Mouse (Mus musculus): Measurements from ENCODE around the gene 2510039O18Rik. TPM values are rescaled to one million over a fixed set of nuclear protein-coding genes. Genes with fewer than 3 reads are reported as not detected.

The 2510039O18Rik gene
- polyA plus RNA-seq, 1 experiment from 2014 or later = 16.5 TPM

DNA sequence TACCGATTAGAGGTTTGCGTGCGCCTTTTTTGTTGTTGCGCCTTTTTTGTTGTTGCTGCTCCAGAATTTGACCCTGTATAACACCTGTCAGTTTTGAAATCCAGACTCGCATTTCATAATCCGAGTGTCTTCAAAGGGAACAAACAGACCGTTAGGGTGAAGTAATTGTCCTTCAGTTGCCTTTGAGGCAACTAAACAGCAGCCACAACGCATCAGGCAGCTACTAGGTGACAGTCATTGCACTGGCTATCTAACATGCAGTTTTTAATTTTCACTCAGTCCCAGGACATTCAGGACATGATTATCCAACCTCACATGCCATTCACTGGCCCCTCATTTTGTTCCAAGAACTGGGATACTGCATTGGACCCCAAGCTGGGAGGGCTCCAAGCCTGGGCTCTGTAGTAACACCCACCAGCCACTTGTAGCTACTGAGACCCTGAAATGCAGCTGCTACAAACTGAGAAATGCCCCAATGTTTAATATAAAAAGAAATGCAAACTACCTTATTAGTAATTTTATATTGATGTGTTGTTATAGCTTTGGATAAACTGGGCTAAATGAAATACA is 35.5 kb upstream of the 2510039O18Rik start:
- Histone ChIP-seq H3K9me3 (replicated peaks; ENCODE audit: control insufficient read depth, low read length) (no peaks in the 10 kb centered on the region), H3K27ac (ENCODE audit: low read depth, low read length) (peak overlapping the region; percentile 24; the same call in 1 of the 2 replicates), H3K4me3 (ENCODE audit: low read depth, low read length) (peak overlapping the region; percentile 94), H3K36me3 (ENCODE audit: control insufficient read depth, insufficient read depth, low read length) (peaks cover 9% of the 10 kb centered on the region; the same call in 1 of the 2 replicates), H3K4me2 (peak overlapping the region; percentile 60), H3K27me3 (ENCODE audit: control insufficient read depth, insufficient read depth, low read length) (no peaks in the 10 kb centered on the region), H3K4me1 (ENCODE audit: control insufficient read depth, insufficient read depth, low read length) (peaks cover 16% of the 10 kb centered on the region), H3K9ac (ENCODE audit: low read depth, low read length) (peak overlapping the region; percentile 89)
- ATAC-seq (replicated peaks; ENCODE audit: insufficient number of reproducible peaks, low FRiP score, low TSS enrichment) = peak; percentile 8
- WGBS (ENCODE audit: insufficient replicate concordance) = 2% methylated on average over 8 of the region's 8 CpGs

DNA sequence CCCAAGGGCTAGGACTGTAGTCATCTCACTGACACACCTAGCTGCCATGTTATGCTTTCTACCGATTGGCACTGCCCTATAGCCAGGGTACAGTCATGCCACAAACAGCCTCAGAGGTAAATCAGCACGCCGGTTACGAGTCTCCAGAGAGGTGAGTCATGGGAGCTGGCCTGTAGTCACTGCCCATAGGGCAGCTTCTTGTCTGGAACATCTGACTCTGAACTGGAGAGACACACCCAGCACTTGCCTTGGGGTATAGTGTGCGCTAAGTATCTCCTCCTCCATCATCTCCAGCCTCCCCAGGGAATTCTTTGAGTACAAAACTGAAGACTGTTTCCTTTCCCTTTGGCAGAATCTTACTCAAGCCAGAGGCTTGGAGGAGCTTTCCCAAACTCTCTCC is 34.5 kb upstream of the 2510039O18Rik start:
- Histone ChIP-seq H3K9me3 (replicated peaks; ENCODE audit: control insufficient read depth, low read length) (no peaks in the 10 kb centered on the region), H3K27me3 (ENCODE audit: control insufficient read depth, insufficient read depth, low read length) (no peaks in the 10 kb centered on the region), H3K27ac (ENCODE audit: low read depth, low read length) (no peak overlapping the region), H3K4me3 (ENCODE audit: low read depth, low read length) (no peak overlapping the region), H3K4me1 (ENCODE audit: control insufficient read depth, insufficient read depth, low read length) (peaks cover 7% of the 10 kb centered on the region), H3K36me3 (ENCODE audit: control insufficient read depth, insufficient read depth, low read length) (peaks cover 5% of the 10 kb centered on the region; the same call in 1 of the 2 replicates), H3K9ac (ENCODE audit: low read depth, low read length) (no peak overlapping the region), H3K4me2 (no peak overlapping the region)
- ATAC-seq (replicated peaks; ENCODE audit: insufficient number of reproducible peaks, low FRiP score, low TSS enrichment) = no peak
- WGBS (ENCODE audit: insufficient replicate concordance) = 85% methylated on average over 5 of the region's 5 CpGs

DNA sequence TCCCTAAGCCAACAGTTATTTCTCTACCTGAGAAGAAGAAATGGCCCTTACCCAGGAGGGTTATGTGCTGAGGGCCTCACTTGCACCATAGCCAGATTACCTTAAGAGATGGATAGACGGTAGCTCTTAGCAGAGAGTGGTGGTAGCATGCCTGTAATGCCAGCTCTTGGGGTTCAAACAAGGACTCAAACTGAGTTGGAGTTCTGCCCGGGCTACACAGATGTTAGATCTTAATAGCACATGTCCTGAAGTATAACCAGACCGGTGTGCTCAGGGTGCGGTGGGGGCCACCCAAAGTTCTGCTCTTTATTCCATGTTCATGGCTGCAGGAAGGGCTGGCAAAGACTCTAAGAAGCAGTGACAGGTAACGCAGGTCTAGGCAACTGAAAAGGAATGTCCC is 31.2 kb upstream of the 2510039O18Rik start:
- H3K27me3 ChIP-seq (ENCODE audit: control insufficient read depth, insufficient read depth, low read length) = no peaks in the 10 kb centered on the region
- 85% methylated on average over 5 of the region's 5 CpGs for WGBS (ENCODE audit: insufficient replicate concordance)
- no peak overlapping the region for H3K27ac ChIP-seq (ENCODE audit: low read depth, low read length)
- H3K36me3 ChIP-seq (ENCODE audit: control insufficient read depth, insufficient read depth, low read length) = peaks cover 7% of the 10 kb centered on the region
- H3K4me1 ChIP-seq (ENCODE audit: control insufficient read depth, insufficient read depth, low read length) = 0 out of 2 replicates have a peak, but pooled peaks cover 4% of the 10 kb centered on the region
- H3K9ac ChIP-seq (ENCODE audit: low read depth, low read length) = no peak overlapping the region
- ATAC-seq (replicated peaks; ENCODE audit: insufficient number of reproducible peaks, low FRiP score, low TSS enrichment) = no peak
- H3K9me3 ChIP-seq (replicated peaks; ENCODE audit: control insufficient read depth, low read length) = no peaks in the 10 kb centered on the region
- H3K4me3 ChIP-seq (ENCODE audit: low read depth, low read length) = no peak overlapping the region
- H3K4me2 ChIP-seq = no peak overlapping the region

DNA sequence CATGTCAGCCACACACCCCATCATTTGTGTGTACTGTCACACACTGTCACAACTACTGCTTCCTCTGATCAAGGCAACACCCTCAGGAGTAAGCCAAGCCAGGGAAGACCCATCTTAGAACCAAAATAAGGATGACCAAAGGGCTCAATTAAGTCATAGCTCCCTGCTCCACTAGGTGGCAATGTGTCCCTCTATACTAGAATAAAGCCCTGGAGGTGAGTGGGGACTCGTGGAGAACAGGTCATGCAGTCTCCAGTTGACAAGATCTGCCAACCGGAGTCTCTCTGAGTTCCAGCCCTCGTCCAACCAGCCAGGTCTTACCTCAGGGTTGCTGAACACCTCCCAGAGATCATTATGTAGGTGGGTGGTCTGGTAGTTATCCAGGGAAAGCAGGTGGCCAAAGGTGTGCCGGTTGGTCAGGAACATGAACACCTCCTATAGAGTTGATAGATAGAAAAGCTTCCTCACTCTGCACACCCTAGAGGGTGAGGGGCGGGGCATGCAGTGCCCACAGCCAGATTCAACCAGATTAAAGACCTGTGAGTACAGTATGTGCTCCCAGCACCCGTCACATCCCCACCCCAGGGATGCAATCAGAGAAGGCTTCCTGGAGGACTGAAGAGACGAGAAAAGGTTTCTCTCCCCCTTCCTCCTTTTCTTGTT is 22.1 kb upstream of the 2510039O18Rik start:
- no peak for ATAC-seq (replicated peaks; ENCODE audit: insufficient number of reproducible peaks, low FRiP score, low TSS enrichment)
- Histone ChIP-seq H3K4me3 (ENCODE audit: low read depth, low read length) (no peak overlapping the region), H3K4me2 (no peak overlapping the region), H3K4me1 (ENCODE audit: control insufficient read depth, insufficient read depth, low read length) (no peaks in the 10 kb centered on the region), H3K27me3 (ENCODE audit: control insufficient read depth, insufficient read depth, low read length) (no peaks in the 10 kb centered on the region), H3K9me3 (replicated peaks; ENCODE audit: control insufficient read depth, low read length) (no peaks in the 10 kb centered on the region), H3K9ac (ENCODE audit: low read depth, low read length) (no peak overlapping the region), H3K27ac (ENCODE audit: low read depth, low read length) (no peak overlapping the region), H3K36me3 (ENCODE audit: control insufficient read depth, insufficient read depth, low read length) (peaks cover 18% of the 10 kb centered on the region)
- WGBS (ENCODE audit: insufficient replicate concordance) = 61% methylated on average over 7 of the region's 7 CpGs

DNA sequence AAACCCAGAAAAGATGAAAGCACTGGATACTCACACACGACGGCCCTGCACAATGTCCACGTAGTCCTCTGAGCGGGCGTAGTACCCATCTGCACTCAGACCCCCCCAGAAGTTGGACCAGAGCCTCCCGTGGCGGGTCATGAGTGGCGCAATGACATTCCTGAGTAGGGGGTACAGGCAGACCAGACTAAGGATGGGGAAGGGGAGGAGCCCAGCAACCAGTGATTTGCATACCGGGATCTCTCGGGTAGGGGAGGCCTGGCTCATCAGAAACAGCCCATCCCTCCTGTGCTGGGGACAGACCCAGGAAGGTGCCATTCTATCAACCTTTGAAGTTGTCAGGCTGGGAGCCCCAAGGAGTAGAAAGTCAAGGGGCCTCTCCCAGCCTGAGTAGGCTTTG is 19.7 kb upstream of the 2510039O18Rik start:
- no peak overlapping the region for H3K27ac ChIP-seq (ENCODE audit: low read depth, low read length)
- 36% methylated on average over 10 of the region's 10 CpGs for WGBS (ENCODE audit: insufficient replicate concordance)
- H3K4me2 ChIP-seq = no peak overlapping the region
- no peaks in the 10 kb centered on the region for H3K4me1 ChIP-seq (ENCODE audit: control insufficient read depth, insufficient read depth, low read length)
- H3K9ac ChIP-seq (ENCODE audit: low read depth, low read length) = no peak overlapping the region
- no peaks in the 10 kb centered on the region for H3K9me3 ChIP-seq (replicated peaks; ENCODE audit: control insufficient read depth, low read length)
- H3K27me3 ChIP-seq (ENCODE audit: control insufficient read depth, insufficient read depth, low read length) = no peaks in the 10 kb centered on the region
- ATAC-seq (replicated peaks; ENCODE audit: insufficient number of reproducible peaks, low FRiP score, low TSS enrichment) = no peak
- no peak overlapping the region for H3K4me3 ChIP-seq (ENCODE audit: low read depth, low read length)
- peaks cover 16% of the 10 kb centered on the region; the same call in 1 of the 2 replicates for H3K36me3 ChIP-seq (ENCODE audit: control insufficient read depth, insufficient read depth, low read length)

DNA sequence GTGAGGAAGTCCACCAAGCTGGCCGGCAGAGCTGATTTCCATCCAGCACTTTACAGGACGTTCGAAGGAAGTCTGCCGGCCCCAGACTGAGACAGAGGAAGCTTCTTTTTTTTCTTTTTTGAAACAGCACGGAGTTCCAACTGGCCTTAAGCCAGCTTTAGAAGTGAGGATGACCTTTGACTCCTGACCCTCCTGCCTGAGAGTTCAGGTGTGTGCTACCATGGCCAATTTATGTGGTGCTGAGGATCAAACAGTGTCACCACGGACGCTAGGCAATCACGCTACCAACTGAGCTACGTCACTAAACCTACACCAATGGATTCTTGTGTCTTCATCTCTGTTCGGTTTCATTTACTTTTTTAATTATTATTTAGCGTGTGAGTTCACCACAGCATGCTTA is 18.4 kb upstream of the 2510039O18Rik start:
- 72% methylated on average over 11 of the region's 11 CpGs for WGBS (ENCODE audit: insufficient replicate concordance)
- Histone ChIP-seq H3K4me2 (no peak overlapping the region), H3K36me3 (ENCODE audit: control insufficient read depth, insufficient read depth, low read length) (peaks cover 16% of the 10 kb centered on the region; the same call in 1 of the 2 replicates), H3K27me3 (ENCODE audit: control insufficient read depth, insufficient read depth, low read length) (no peaks in the 10 kb centered on the region), H3K9me3 (replicated peaks; ENCODE audit: control insufficient read depth, low read length) (no peaks in the 10 kb centered on the region), H3K27ac (ENCODE audit: low read depth, low read length) (no peak overlapping the region), H3K9ac (ENCODE audit: low read depth, low read length) (no peak overlapping the region), H3K4me1 (ENCODE audit: control insufficient read depth, insufficient read depth, low read length) (no peaks in the 10 kb centered on the region), H3K4me3 (ENCODE audit: low read depth, low read length) (no peak overlapping the region)
- ATAC-seq (replicated peaks; ENCODE audit: insufficient number of reproducible peaks, low FRiP score, low TSS enrichment) = no peak

DNA sequence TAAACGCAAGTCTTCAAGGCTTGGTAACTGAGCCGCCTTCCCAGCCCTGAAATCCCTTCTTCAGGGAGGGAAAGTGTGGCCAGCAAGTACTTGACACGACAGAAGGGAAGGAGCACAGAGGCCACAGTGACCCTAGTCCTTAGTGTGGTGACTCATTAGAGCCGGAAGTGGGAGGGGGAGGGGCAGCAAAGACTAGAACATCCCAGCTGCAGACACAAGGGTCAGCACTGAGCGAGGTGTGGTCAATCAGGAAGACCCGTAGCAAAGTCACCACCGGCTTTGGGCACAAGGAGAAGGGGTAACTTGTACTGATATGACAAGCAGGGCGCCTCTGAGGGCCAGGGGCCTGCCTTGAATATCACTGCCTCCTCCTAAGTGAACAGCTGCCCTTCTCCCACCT is 13.0 kb upstream of the 2510039O18Rik start:
- Histone ChIP-seq H3K4me1 (ENCODE audit: control insufficient read depth, insufficient read depth, low read length) (peaks cover 6% of the 10 kb centered on the region), H3K4me2 (no peak overlapping the region), H3K27ac (ENCODE audit: low read depth, low read length) (no peak overlapping the region), H3K27me3 (ENCODE audit: control insufficient read depth, insufficient read depth, low read length) (no peaks in the 10 kb centered on the region), H3K9me3 (replicated peaks; ENCODE audit: control insufficient read depth, low read length) (no peaks in the 10 kb centered on the region), H3K36me3 (ENCODE audit: control insufficient read depth, insufficient read depth, low read length) (peaks cover 25% of the 10 kb centered on the region), H3K9ac (ENCODE audit: low read depth, low read length) (no peak overlapping the region), H3K4me3 (ENCODE audit: low read depth, low read length) (no peak overlapping the region)
- no peak for ATAC-seq (replicated peaks; ENCODE audit: insufficient number of reproducible peaks, low FRiP score, low TSS enrichment)
- WGBS (ENCODE audit: insufficient replicate concordance) = 28% methylated on average over 8 of the region's 8 CpGs

DNA sequence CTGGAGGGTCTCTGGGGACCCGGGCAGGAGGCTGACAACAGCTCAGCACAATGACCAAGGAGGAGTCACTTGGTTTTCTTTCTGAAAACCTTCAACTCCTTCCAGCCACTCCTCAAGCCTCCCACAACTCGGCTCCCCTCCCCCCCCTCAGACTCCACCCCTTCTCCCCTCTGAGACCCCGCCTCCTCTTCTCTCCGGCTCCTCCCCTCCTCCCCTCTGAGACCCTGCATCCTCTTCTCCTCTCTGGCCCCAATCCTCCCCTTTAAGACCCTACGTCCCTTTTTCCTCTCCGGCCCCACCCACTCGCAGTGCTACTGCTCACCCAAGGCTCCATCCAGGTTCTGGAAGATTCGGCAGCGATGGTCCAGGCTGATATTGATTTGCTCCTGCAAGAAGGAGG is 12.6 kb upstream of the 2510039O18Rik start:
- 15% methylated on average over 9 of the region's 9 CpGs for WGBS (ENCODE audit: insufficient replicate concordance)
- no peak overlapping the region for H3K4me3 ChIP-seq (ENCODE audit: low read depth, low read length)
- no peak overlapping the region for H3K9ac ChIP-seq (ENCODE audit: low read depth, low read length)
- peaks cover 23% of the 10 kb centered on the region for H3K36me3 ChIP-seq (ENCODE audit: control insufficient read depth, insufficient read depth, low read length)
- no peaks in the 10 kb centered on the region for H3K9me3 ChIP-seq (replicated peaks; ENCODE audit: control insufficient read depth, low read length)
- no peak overlapping the region for H3K4me2 ChIP-seq
- no peaks in the 10 kb centered on the region for H3K27me3 ChIP-seq (ENCODE audit: control insufficient read depth, insufficient read depth, low read length)
- ATAC-seq (replicated peaks; ENCODE audit: insufficient number of reproducible peaks, low FRiP score, low TSS enrichment) = no peak
- no peak overlapping the region for H3K27ac ChIP-seq (ENCODE audit: low read depth, low read length)
- H3K4me1 ChIP-seq (ENCODE audit: control insufficient read depth, insufficient read depth, low read length) = peaks cover 6% of the 10 kb centered on the region

DNA sequence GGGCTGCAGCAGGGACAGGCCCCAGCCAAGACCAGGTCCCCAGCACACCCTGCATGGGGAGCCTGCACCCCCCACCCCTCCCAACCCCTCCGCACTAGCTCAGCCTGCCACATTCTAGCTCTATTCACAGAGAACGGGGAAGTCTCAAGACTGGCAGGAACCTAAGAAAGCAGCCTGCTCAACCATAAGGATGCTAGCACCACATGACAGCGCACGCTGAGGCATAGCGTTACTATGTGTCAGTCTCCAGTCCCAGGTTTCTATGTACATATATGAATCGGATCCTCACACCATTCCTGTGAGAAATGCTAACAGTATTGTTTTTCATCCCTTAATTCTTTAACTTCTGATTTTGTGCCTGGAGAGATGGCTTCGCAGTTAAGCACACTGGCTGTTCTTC is 12.2 kb upstream of the 2510039O18Rik start:
- Histone ChIP-seq H3K9me3 (replicated peaks; ENCODE audit: control insufficient read depth, low read length) (no peaks in the 10 kb centered on the region), H3K4me2 (no peak overlapping the region), H3K27ac (ENCODE audit: low read depth, low read length) (no peak overlapping the region), H3K27me3 (ENCODE audit: control insufficient read depth, insufficient read depth, low read length) (no peaks in the 10 kb centered on the region), H3K4me1 (ENCODE audit: control insufficient read depth, insufficient read depth, low read length) (peaks cover 6% of the 10 kb centered on the region), H3K4me3 (ENCODE audit: low read depth, low read length) (no peak overlapping the region), H3K36me3 (ENCODE audit: control insufficient read depth, insufficient read depth, low read length) (peaks cover 20% of the 10 kb centered on the region), H3K9ac (ENCODE audit: low read depth, low read length) (no peak overlapping the region)
- 79% methylated on average over 7 of the region's 7 CpGs for WGBS (ENCODE audit: insufficient replicate concordance)
- no peak for ATAC-seq (replicated peaks; ENCODE audit: insufficient number of reproducible peaks, low FRiP score, low TSS enrichment)

Measured in heart, embryonic 11.5 days (tissue).